Mouse (Mus musculus): ENCODE measurements at regions not wholly inside any gene's neighbourhood (a gene's known extent, or its start where the extent isn't known, plus 50 kb on each side); places are given as distances from the start of the nearest gene placed in this dataset.

- TF ChIP-seq CTCF (IDR thresholded peaks at IDR 0.05; ENCODE audit: control insufficient read depth, insufficient read depth, insufficient read length) (no peak), MYOG (IDR thresholded peaks at IDR 0.05; ENCODE audit: control insufficient read depth, extremely low read depth, insufficient read length) (no peak), MAX (IDR thresholded peaks at IDR 0.05) (no peak), USF1 (IDR thresholded peaks at IDR 0.05; ENCODE audit: low read depth) (no peak), CEBPB (IDR thresholded peaks at IDR 0.05; ENCODE audit: low read depth) (no peak)
Measured at GRCm38 (mm10) chr11:84711886-84712285, 107.4 kb downstream of the Mrm1 start.

Data from C2C12 (cell line).